7 mouse cellular contexts compared by ENCODE assay signal in genomic region chr16:57120913-57121815, GRCm38 (mm10). TPM values are rescaled to one million over a fixed set of nuclear protein-coding genes. Genes with fewer than 3 reads are reported as not detected.
DNase-seq lines count a peak whose midpoint lies in the region; ATAC-seq lines count a peak whose summit lies in the region.

Gene Tomm70a (plus strand): TSS chr16:57121703.

- H3K9ac ChIP-seq in embryonic facial prominence, embryonic 12.5 days, result peak within 1 kb of the TSS; percentile 96
- peak within 1 kb of the TSS; percentile 90 for H3K9ac ChIP-seq in limb, embryonic 11.5 days (ENCODE audit: low read length)
- H3K9ac ChIP-seq in midbrain, embryonic 14.5 days (replicated peaks; ENCODE audit: low read length), result peak within 1 kb of the TSS; percentile 94

- ATAC-seq in embryonic facial prominence, embryonic 12.5 days (ENCODE audit: insufficient number of reproducible peaks, insufficient read depth, low FRiP score, low TSS enrichment), result peak; percentile 99
- peak; percentile 100 for ATAC-seq in limb, embryonic 11.5 days (ENCODE audit: insufficient number of reproducible peaks, low FRiP score, low TSS enrichment, low read depth)
- peak; percentile 100 for ATAC-seq in midbrain, embryonic 14.5 days (ENCODE audit: low FRiP score, low TSS enrichment)

- H3K4me2 ChIP-seq in embryonic facial prominence, embryonic 12.5 days (replicated peaks), result peak within 1 kb of the TSS; percentile 79
- H3K4me2 ChIP-seq in limb, embryonic 11.5 days (ENCODE audit: low read depth, severe bottlenecking), result peak within 1 kb of the TSS; percentile 66
- peak within 1 kb of the TSS; percentile 86 for H3K4me2 ChIP-seq in midbrain, embryonic 14.5 days (ENCODE audit: low read length)

- H3K9me3 ChIP-seq in embryonic facial prominence, embryonic 12.5 days, result no peaks in the 10 kb centered on the region
- no peaks in the 10 kb centered on the region for H3K9me3 ChIP-seq in limb, embryonic 11.5 days (ENCODE audit: control insufficient read depth, low read length)
- H3K9me3 ChIP-seq in midbrain, embryonic 14.5 days (ENCODE audit: control insufficient read depth, low read length), result no peaks in the 10 kb centered on the region

- no peaks in the 10 kb centered on the region for H3K27me3 ChIP-seq in embryonic facial prominence, embryonic 12.5 days
- H3K27me3 ChIP-seq in limb, embryonic 11.5 days (ENCODE audit: control insufficient read depth, insufficient read depth, low read length), result no peaks in the 10 kb centered on the region
- no peaks in the 10 kb centered on the region for H3K27me3 ChIP-seq in midbrain, embryonic 14.5 days (ENCODE audit: control insufficient read depth, insufficient read depth, low read length)

- no peaks in the 10 kb centered on the region for H3K36me3 ChIP-seq in embryonic facial prominence, embryonic 12.5 days
- H3K36me3 ChIP-seq in limb, embryonic 11.5 days (ENCODE audit: control insufficient read depth, insufficient read depth, low read length), result no peaks in the 10 kb centered on the region
- H3K36me3 ChIP-seq in midbrain, embryonic 14.5 days (ENCODE audit: control insufficient read depth, insufficient read depth, low read length), result no peaks in the 10 kb centered on the region

- under 1% methylated on average over 37 of the region's 37 CpGs for WGBS in embryonic facial prominence, embryonic 12.5 days
- WGBS in limb, embryonic 11.5 days, result 0% methylated on average over 37 of the region's 37 CpGs
- 0% methylated on average over 36 of the region's 37 CpGs for WGBS in midbrain, embryonic 14.5 days

- peak; percentile 92 for DNase-seq in adrenal gland, postnatal 25 days
- peak; percentile 100 for DNase-seq in heart, adult 11 months
- DNase-seq in kidney, adult 18-20 months, result peak; percentile 96
- peak; percentile 93 for DNase-seq in limb, embryonic 11.5 days (ENCODE audit: low spot score)
- peak; percentile 97 for DNase-seq in midbrain, embryonic 14.5 days
- DNase-seq in spleen, adult 18-20 months, result peak; percentile 83 to 87

- H3K4me1 ChIP-seq in embryonic facial prominence, embryonic 12.5 days, result peaks cover 18% of the 10 kb centered on the region
- H3K4me1 ChIP-seq in limb, embryonic 11.5 days (ENCODE audit: control insufficient read depth, insufficient read depth, low read length), result peaks cover 6% of the 10 kb centered on the region
- H3K4me1 ChIP-seq in midbrain, embryonic 14.5 days (ENCODE audit: control insufficient read depth, insufficient read depth, low read length), result peaks cover 19% of the 10 kb centered on the region

- peak within 1 kb of the TSS; percentile 92 for H3K27ac ChIP-seq in embryonic facial prominence, embryonic 12.5 days
- peak within 1 kb of the TSS; percentile 63; the same call in 1 of the 2 replicates for H3K27ac ChIP-seq in limb, embryonic 11.5 days (replicated peaks; ENCODE audit: low read depth, low read length)
- H3K27ac ChIP-seq in midbrain, embryonic 14.5 days (replicated peaks; ENCODE audit: low read depth, low read length), result peak within 1 kb of the TSS; percentile 96

- H3K4me3 ChIP-seq in embryonic facial prominence, embryonic 12.5 days, result peak within 1 kb of the TSS; percentile 98
- peak within 1 kb of the TSS; percentile 94 for H3K4me3 ChIP-seq in limb, embryonic 11.5 days (ENCODE audit: low read depth, low read length)
- peak within 1 kb of the TSS; percentile 99 for H3K4me3 ChIP-seq in midbrain, embryonic 14.5 days (replicated peaks; ENCODE audit: low read depth, low read length)

RNA-seq across cellular contexts. Expression of gene Tomm70a, which starts in this region (rescaled TPM):
- 51.5 and 55.6 TPM in 2 replicates for total RNA-seq in adrenal gland, postnatal 25 days (2021)
- polyA plus RNA-seq in embryonic facial prominence, embryonic 12.5 days (2016; fragmentation: Nextera tagmentation; extraction: Ambion mirVana), result 58.4 and 61.1 TPM in 2 replicates
- 62.3 and 72.1 TPM in 2 replicates for polyA plus RNA-seq in limb, embryonic 11.5 days (2014; fragmentation: Nextera tagmentation; extraction: Ambion mirVana)
- polyA plus RNA-seq in midbrain, embryonic 14.5 days (2014; fragmentation: Nextera tagmentation; extraction: Ambion mirVana), result 71.4 and 86.6 TPM in 2 replicates

Comparison
In these comparisons a context has a peak if more than half of its experiments do, and no peak if none do; other contexts are left out.
1. Peak in every context shown above with its lines: DNase-seq, ATAC-seq, H3K4me3 ChIP-seq and H3K27ac ChIP-seq.